Mouse (Mus musculus): Measurements from ENCODE around the gene Ttc39b. TPM values are rescaled to one million over a fixed set of nuclear protein-coding genes. Genes with fewer than 3 reads are reported as not detected.

Gene Ttc39b
- total and polyA plus RNA-seq, 3 experiments: 11.3 to 109 (median 21.1) TPM

Other genes with a start within 250 kb of the Ttc39b start
- gene Snapc3, start 93.5 kb upstream of the Ttc39b start, total RNA-seq (2012; rRNA removed): 15.3 and 16.9 TPM in 2 replicates
- 10 to 100 TPM in 1 of 2 experiments, not detected in 1; 12.0 TPM for gene Snapc3, start 93.5 kb upstream of the Ttc39b start, polyA plus RNA-seq (2012; ENCODE audit: insufficient read depth in 1 of 2, insufficient read length in 2 of 2, low read depth in 1 of 2, low replicate concordance in 2 of 2, missing spikeins in 1 of 2)
- gene Psip1, start 162.2 kb upstream of the Ttc39b start, total RNA-seq (2012; rRNA removed): 68.1 and 81.0 TPM in 2 replicates
- 100 to 1,000 TPM in 1 of 2 experiments, 10 to 100 TPM in 1; 54.0 to 161 TPM for gene Psip1, start 162.2 kb upstream of the Ttc39b start, polyA plus RNA-seq (2012; ENCODE audit: insufficient read depth in 1 of 2, insufficient read length in 2 of 2, low read depth in 1 of 2, low replicate concordance in 2 of 2, missing spikeins in 1 of 2)
- gene Ccdc171, start 201.3 kb upstream of the Ttc39b start, total RNA-seq (2012; rRNA removed): 1.7 and 1.8 TPM in 2 replicates
- 1 to 10 TPM in 1 of 2 experiments, not detected in 1; 1.6 TPM for gene Ccdc171, start 201.3 kb upstream of the Ttc39b start, polyA plus RNA-seq (2012; ENCODE audit: insufficient read depth in 1 of 2, insufficient read length in 2 of 2, low read depth in 1 of 2, low replicate concordance in 2 of 2, missing spikeins in 1 of 2)